Mouse (Mus musculus): ENCODE measurements around the gene Nid2.
A peak's percentile ranks its signal among the peaks of the same experiment; 100 is the strongest.

Nid2 gene

GRCm38 (mm10) chr14:19788443-19788842 is 37.4 kb downstream of the Nid2 start:
- DNase-seq: no peak

GRCm38 (mm10) chr14:19794881-19795280 is 43.8 kb downstream of the Nid2 start:
- DNase-seq: no peak

DNA sequence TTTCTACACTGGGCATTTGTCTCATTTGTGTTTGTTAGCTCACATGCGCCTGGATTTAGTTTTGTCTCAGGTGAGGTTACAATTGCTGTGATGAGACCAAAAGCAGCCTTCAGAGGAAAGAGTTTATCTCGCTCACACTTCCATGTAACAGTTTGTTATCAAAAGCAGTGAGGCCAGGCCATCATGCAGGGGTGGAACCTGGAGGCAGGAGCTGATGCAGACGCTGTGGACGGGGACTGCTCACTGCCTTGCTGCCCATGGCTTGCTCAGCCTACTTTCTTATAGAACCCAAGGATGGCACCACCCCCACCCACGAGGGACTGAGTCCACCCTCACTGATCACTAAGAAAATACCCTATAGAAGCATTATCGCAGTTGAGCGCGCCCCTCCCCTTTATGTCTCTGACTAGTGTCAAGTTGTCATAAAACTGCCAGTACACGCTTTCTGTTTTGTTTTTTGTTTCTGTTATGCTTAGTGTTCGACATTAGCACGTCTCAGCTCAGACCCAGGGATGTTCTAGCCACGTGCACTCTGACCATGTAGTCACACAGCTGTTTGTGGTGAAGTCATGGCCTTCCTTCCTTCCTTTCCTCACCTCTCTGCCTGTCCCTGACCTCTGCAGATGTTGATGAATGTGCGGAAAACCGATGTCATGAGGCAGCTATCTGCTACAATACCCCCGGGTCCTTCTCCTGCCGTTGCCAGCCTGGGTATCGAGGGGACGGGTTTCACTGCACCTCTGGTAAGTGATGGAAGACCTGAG is 45.7 kb downstream of the Nid2 start:
- no peak for DNase-seq

GRCm38 (mm10) chr14:19800485-19800884 is 49.4 kb downstream of the Nid2 start:
- no peak for DNase-seq

- no peak for DNase-seq
Observed at GRCm38 (mm10) chr14:19801474-19802215, 50.6 kb downstream of the Nid2 start.

- no peak for DNase-seq
Observed at GRCm38 (mm10) chr14:19803222-19803621, 52.2 kb downstream of the Nid2 start.

DNA sequence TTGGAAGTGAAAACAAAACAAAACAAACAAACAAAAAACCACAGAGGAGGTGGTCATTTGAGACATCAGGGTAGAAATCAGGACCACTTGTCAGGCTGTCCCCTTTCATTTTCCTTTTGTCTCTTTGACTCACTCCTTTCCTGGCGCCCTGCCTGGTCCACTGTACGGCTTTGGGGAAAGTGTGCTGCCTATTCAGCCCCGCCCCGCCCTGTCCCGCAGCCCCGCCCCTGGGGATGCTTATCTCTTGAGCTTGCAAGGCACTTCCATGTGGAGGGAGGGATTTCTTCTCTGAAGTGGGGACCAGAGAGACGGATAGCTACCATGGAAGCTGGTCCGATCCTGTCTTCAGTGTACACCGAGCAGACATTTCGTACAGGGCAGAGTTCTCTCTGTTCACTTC is 52.6 kb downstream of the Nid2 start:
- DNase-seq: no peak

- no peak for DNase-seq
Observed at GRCm38 (mm10) chr14:19807339-19807738, 56.3 kb downstream of the Nid2 start.

DNA sequence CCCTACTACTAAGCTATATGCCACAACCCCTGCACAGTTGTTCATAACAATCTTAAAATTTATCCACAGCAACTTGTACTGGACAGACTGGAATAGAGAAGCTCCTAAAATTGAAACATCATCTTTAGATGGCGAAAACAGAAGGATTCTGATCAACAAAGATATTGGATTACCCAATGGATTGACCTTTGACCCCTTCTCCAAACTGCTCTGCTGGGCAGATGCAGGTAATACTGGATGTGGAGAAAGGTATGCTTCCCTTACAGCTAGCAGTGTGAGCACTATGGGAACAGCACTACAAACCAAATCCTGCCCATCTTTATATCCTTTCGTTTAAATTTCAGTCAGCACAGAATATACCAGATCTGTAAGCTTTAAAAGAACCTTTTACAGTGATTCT is 56.8 kb downstream of the Nid2 start:
- no peak for DNase-seq

- no peak for DNase-seq
Observed at GRCm38 (mm10) chr14:19809934-19810333, 58.9 kb downstream of the Nid2 start.

- DNase-seq: no peak
Observed at GRCm38 (mm10) chr14:19813061-19813460, 62.0 kb downstream of the Nid2 start.

DNA sequence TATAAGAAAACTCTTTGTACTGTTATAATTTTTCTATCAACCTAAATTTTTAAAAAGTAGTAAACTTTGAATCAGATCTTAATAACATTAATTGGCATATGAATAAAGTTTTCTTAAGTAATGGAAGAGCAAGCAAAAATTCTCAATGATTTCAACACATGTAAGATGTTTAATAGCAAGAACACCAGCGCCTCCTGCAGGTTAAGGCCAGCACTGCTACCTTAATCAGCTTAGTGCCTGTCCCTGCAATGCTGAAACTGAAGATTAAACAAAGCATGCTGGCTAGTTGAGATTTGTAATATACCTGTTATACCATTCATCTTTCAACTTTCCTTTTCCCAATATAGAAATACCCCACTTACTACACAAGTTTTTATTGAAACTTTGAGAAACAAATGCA is 66.9 kb downstream of the Nid2 start:
- DNase-seq: peak; percentile 34

- DNase-seq: no peak
Observed at GRCm38 (mm10) chr14:19821686-19822085, 70.6 kb downstream of the Nid2 start.

DNA sequence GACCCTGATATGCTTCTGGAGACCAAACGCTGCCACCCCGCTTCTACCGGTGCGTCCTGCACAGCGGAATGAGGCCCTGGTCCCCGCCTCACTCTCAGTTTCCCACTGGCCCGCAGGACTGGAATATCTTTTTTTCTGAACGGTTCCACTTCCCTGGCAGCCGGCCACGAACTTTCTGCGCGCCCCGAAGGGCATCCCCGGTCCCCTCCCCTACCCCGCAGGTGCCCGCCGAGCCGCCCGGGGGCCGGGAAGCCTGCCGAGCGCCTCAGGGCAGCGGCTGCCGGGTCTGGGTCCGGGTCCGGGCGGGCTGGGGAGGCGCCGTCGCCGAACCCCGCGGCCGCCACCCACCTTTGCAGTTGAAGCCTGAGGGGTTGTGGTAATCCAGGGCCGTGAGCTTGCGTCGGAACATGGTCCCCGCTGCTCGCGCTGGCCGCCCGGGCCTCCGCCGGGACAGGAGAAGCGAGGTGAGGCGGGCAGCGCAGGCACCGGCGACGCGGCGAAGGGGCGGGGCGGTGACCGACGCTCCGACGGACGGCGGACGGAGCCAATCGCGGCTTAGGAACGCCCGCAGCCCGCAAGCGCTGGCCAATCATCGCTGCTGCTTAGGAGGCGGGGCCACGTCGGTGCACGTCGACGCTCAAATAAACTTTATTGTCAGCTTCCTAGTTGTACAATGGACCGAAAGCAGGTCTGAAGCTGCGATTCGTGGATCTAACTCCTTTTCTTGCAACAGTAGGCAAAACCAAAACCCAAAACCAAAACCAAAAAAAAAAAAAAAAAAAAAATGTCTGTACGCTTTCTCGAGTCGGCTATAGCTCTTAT is 72.5 kb downstream of the Nid2 start, which contains the start of gene Rtraf:
Gene Rtraf, minus strand, starts transcription at position 504 of the 822 bp plus-strand sequence.
- DNase-seq: peak; percentile 93

- no peak for DNase-seq
Observed at GRCm38 (mm10) chr14:19825481-19825880, 74.4 kb downstream of the Nid2 start.

GRCm38 (mm10) chr14:19836289-19836688 is 85.2 kb downstream of the Nid2 start:
- no peak for DNase-seq

- peak; percentile 60 for DNase-seq
Observed at GRCm38 (mm10) chr14:19839600-19840332, 88.7 kb downstream of the Nid2 start.

DNA sequence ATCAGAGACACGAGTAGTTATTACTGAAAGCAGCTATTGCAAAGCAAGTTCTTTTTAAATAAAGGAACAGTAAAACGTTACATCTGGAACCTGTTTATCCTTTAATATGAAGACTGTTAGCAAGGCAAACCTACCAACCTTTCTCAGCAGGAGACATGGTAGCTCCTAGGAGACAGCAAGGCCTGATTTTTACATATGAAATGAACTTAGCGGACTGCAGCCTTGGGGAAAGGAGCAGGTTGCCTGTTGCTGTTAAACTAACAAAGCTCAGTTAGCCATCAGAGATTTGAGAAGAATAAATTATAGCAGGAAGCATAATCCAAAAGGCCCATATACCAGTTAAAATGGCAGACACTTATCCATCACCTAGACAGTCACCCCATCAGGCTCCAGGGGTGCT is 102.4 kb downstream of the Nid2 start:
- DNase-seq: no peak

DNA sequence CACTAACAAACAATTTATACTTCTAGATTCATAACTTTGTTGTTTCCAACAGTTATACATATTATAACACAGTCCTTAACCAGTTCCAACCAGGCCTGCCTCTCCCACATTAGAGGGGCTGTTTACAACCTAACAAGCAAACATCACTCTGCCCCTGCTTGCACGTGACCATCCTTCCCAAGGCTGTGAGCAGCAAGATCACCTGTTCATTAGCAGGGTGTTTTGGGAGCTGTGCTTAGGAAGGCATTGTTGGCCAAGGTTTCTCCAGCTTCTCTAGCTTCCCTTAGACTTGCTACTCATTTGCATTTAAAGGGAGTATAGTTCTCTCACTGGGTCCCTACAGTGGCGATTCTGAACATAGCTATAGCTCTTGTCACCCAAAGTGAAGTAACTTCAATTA is 107.2 kb downstream of the Nid2 start:
- DNase-seq: no peak

DNA sequence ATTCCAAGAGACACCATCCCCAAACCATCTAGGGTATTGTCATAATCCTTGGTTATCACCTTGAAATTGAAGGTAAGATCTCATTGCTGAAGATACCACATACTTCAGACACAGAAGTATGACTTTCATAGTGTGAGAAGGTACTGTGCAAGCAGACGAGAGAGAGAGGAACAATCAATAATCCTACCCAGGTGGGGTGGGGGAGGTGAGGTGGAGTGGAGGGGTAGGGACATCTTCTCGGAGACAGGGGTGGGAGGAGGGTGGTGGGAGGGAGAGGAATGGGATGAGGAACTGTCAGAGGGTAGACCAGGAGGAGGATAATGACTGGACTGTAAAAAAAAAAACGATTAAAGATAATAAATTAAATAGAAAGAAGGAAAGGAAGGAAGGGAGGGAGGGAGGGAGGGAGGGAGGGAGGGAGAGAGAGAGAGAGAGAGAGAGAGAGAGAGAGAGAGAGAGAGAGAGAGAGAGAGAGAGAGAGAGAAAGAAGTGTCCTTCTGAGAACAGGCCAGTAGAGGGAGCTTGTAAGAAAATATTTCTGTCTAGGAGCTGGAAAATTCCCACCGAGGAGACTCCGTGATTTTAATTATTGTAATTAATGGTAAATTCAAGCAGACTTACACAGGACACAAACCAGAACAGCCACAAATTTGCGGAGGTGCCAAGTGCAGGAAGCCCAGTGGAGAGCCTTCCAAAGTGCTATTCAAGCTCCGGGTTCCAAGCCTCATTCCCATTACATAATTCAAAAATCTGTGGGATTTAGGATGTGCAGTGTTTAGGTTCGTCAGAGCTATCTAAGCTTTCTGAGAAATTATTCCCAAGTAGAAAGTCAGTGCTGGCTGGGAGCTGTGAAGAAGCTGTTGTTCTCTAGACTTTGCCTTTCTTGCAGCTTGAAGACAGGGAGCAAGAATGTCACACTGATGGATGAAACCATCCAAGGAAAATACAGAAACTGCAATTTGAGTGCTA is 108.0 kb downstream of the Nid2 start:
- DNase-seq: peak; percentile 55

DNA sequence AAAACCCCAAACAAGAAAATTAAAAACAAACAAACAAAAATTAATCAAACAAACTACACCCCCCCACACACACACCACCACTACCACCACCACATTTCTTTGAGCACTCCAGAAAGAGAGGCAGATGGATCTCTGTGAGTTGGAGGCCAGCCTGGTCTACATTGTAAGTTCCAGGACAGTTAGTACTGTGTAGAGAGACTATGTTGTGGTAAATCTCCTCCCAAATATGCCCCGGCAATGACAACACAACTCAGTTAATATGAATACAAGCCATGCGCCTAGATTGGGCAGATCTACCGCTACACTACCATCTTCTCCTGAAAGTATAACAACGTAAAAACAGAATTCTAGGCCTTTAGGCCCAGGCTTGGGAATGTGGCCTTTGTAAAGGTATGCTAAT is 109.2 kb downstream of the Nid2 start:
- DNase-seq: no peak

All from cerebellum, adult 9-11 months (tissue).